Mouse (Mus musculus): Measurements from ENCODE around the gene Rin2. TPM values are rescaled to one million over a fixed set of nuclear protein-coding genes. Genes with fewer than 3 reads are reported as not detected.

Gene Rin2
- polyA plus RNA-seq, 1 experiment: 4.4 TPM

GRCm38 (mm10) chr2:145857864-145858263 is 182.8 kb downstream of the Rin2 start:
- TF ChIP-seq SRF (IDR thresholded peaks at IDR 0.05; ENCODE audit: control insufficient read depth, insufficient read length, low read depth): no peak
- no peak for TF ChIP-seq POLR2AphosphoS2 (IDR thresholded peaks at IDR 0.05; ENCODE audit: insufficient read length, low read depth)
- no peak for TF ChIP-seq USF1 (IDR thresholded peaks at IDR 0.05; ENCODE audit: low read depth)
- no peak for TF ChIP-seq REST (IDR thresholded peaks at IDR 0.05; ENCODE audit: insufficient read depth, insufficient read length)
- no peak for TF ChIP-seq MAX (IDR thresholded peaks at IDR 0.05; ENCODE audit: low read depth)
- no peak for TF ChIP-seq CEBPB (IDR thresholded peaks at IDR 0.05; ENCODE audit: insufficient read depth, poor library complexity, severe bottlenecking)
- no peak for TF ChIP-seq MYOG (IDR thresholded peaks at IDR 0.05; ENCODE audit: control insufficient read depth in 1 of 3, insufficient read depth in 1 of 3, insufficient read length in 2 of 3, low read depth in 2 of 3)
- TF ChIP-seq TCF3 (IDR thresholded peaks at IDR 0.05; ENCODE audit: insufficient read length, low read depth): no peak
- TF ChIP-seq POLR2A (IDR thresholded peaks at IDR 0.05; ENCODE audit: insufficient read length, low read depth): no peak
- no peak for TF ChIP-seq E2F4 (IDR thresholded peaks at IDR 0.05; ENCODE audit: insufficient read depth)
- no peak for TF ChIP-seq MYOD1 (IDR thresholded peaks at IDR 0.05; ENCODE audit: control insufficient read depth in 1 of 3, insufficient read length in 2 of 3, low read depth in 2 of 3)
- TF ChIP-seq TCF12 (IDR thresholded peaks at IDR 0.05; ENCODE audit: insufficient read depth, poor library complexity, severe bottlenecking): no peak
- Histone ChIP-seq H3ac (ENCODE audit: control insufficient read depth, insufficient read length) (no peak overlapping the region), H3K27me3 (ENCODE audit: control insufficient read depth, insufficient read depth, insufficient read length) (no peaks in the 10 kb centered on the region), H3K79me2 (ENCODE audit: control insufficient read depth, insufficient read depth) (peaks cover 20% of the 10 kb centered on the region), H3K4me3 (no peak overlapping the region), H3K4me2 (ENCODE audit: low read depth) (no peak overlapping the region), H3K36me3 (ENCODE audit: control insufficient read depth, insufficient read depth) (no peaks in the 10 kb centered on the region)

- Histone ChIP-seq H3K36me3 (ENCODE audit: control insufficient read depth, insufficient read depth) (no peaks in the 10 kb centered on the region), H3K79me2 (ENCODE audit: control insufficient read depth, insufficient read depth) (peaks cover 34% of the 10 kb centered on the region), H3K27me3 (ENCODE audit: control insufficient read depth, insufficient read depth, insufficient read length) (no peaks in the 10 kb centered on the region), H3K4me3 (peak overlapping the region; percentile 68), H3K4me2 (ENCODE audit: low read depth) (peak overlapping the region; percentile 91), H3ac (ENCODE audit: control insufficient read depth, insufficient read length) (peak overlapping the region; percentile 4)
- TF ChIP-seq CEBPB (IDR thresholded peaks at IDR 0.05; ENCODE audit: insufficient read depth, poor library complexity, severe bottlenecking): peak; percentile 87
- TF ChIP-seq MYOD1 (IDR thresholded peaks at IDR 0.05; ENCODE audit: control insufficient read depth in 1 of 3, insufficient read length in 2 of 3, low read depth in 2 of 3): peak in 1 of 3 experiments; percentile 40
- no peak for TF ChIP-seq SRF (IDR thresholded peaks at IDR 0.05; ENCODE audit: control insufficient read depth, insufficient read length, low read depth)
Measured at GRCm38 (mm10) chr2:145859442-145859931, 184.5 kb downstream of the Rin2 start.

GRCm38 (mm10) chr2:145859932-145860801 is 185.2 kb downstream of the Rin2 start:
- no peaks in the 10 kb centered on the region for H3K27me3 ChIP-seq (ENCODE audit: control insufficient read depth, insufficient read depth, insufficient read length)
- H3K4me3 ChIP-seq: peak overlapping the region; percentile 68
- peak overlapping the region; percentile 91 for H3K4me2 ChIP-seq (ENCODE audit: low read depth)
- H3K36me3 ChIP-seq (ENCODE audit: control insufficient read depth, insufficient read depth): no peaks in the 10 kb centered on the region
- peaks cover 39% of the 10 kb centered on the region for H3K79me2 ChIP-seq (ENCODE audit: control insufficient read depth, insufficient read depth)
- TF ChIP-seq SRF (IDR thresholded peaks at IDR 0.05; ENCODE audit: control insufficient read depth, insufficient read length, low read depth) (no peak), MYOG (IDR thresholded peaks at IDR 0.05; ENCODE audit: control insufficient read depth in 1 of 3, insufficient read depth in 1 of 3, insufficient read length in 2 of 3, low read depth in 2 of 3) (peak in 2 of 3 experiments; percentile 76 to 91), POLR2A (IDR thresholded peaks at IDR 0.05; ENCODE audit: insufficient read length, low read depth) (peak; percentile 89), E2F4 (IDR thresholded peaks at IDR 0.05; ENCODE audit: insufficient read depth) (no peak), MYOD1 (IDR thresholded peaks at IDR 0.05; ENCODE audit: control insufficient read depth in 1 of 3, insufficient read length in 2 of 3, low read depth in 2 of 3) (peak in 2 of 3 experiments; percentile 72 to 90), TCF3 (IDR thresholded peaks at IDR 0.05; ENCODE audit: insufficient read length, low read depth) (peak; percentile 69), REST (IDR thresholded peaks at IDR 0.05; ENCODE audit: insufficient read depth, insufficient read length) (no peak), USF1 (IDR thresholded peaks at IDR 0.05; ENCODE audit: low read depth) (no peak), CEBPB (IDR thresholded peaks at IDR 0.05; ENCODE audit: insufficient read depth, poor library complexity, severe bottlenecking) (peak; percentile 86), POLR2AphosphoS2 (IDR thresholded peaks at IDR 0.05; ENCODE audit: insufficient read length, low read depth) (peak; percentile 61), MAX (IDR thresholded peaks at IDR 0.05; ENCODE audit: low read depth) (no peak), TCF12 (IDR thresholded peaks at IDR 0.05; ENCODE audit: insufficient read depth, poor library complexity, severe bottlenecking) (peak; percentile 36)
- H3ac ChIP-seq (ENCODE audit: control insufficient read depth, insufficient read length): peak overlapping the region; percentile 4

GRCm38 (mm10) chr2:145861193-145862123 is 186.4 kb downstream of the Rin2 start:
- Histone ChIP-seq H3K27me3 (ENCODE audit: control insufficient read depth, insufficient read depth, insufficient read length) (no peaks in the 10 kb centered on the region), H3K79me2 (ENCODE audit: control insufficient read depth, insufficient read depth) (peaks cover 52% of the 10 kb centered on the region), H3ac (ENCODE audit: control insufficient read depth, insufficient read length) (peak overlapping the region; percentile 4), H3K4me2 (ENCODE audit: low read depth) (peak overlapping the region; percentile 91), H3K4me3 (peak overlapping the region; percentile 68), H3K36me3 (ENCODE audit: control insufficient read depth, insufficient read depth) (no peaks in the 10 kb centered on the region)
- TF ChIP-seq REST (IDR thresholded peaks at IDR 0.05; ENCODE audit: insufficient read depth, insufficient read length): no peak
- no peak for TF ChIP-seq MAX (IDR thresholded peaks at IDR 0.05; ENCODE audit: low read depth)
- no peak for TF ChIP-seq USF1 (IDR thresholded peaks at IDR 0.05; ENCODE audit: low read depth)
- no peak for TF ChIP-seq MYOD1 (IDR thresholded peaks at IDR 0.05; ENCODE audit: control insufficient read depth in 1 of 3, insufficient read length in 2 of 3, low read depth in 2 of 3)
- no peak for TF ChIP-seq POLR2AphosphoS2 (IDR thresholded peaks at IDR 0.05; ENCODE audit: insufficient read length, low read depth)
- TF ChIP-seq MYOG (IDR thresholded peaks at IDR 0.05; ENCODE audit: control insufficient read depth in 1 of 3, insufficient read depth in 1 of 3, insufficient read length in 2 of 3, low read depth in 2 of 3): no peak
- TF ChIP-seq POLR2A (IDR thresholded peaks at IDR 0.05; ENCODE audit: insufficient read length, low read depth): no peak
- TF ChIP-seq TCF3 (IDR thresholded peaks at IDR 0.05; ENCODE audit: insufficient read length, low read depth): no peak
- TF ChIP-seq CEBPB (IDR thresholded peaks at IDR 0.05; ENCODE audit: insufficient read depth, poor library complexity, severe bottlenecking): no peak
- no peak for TF ChIP-seq SRF (IDR thresholded peaks at IDR 0.05; ENCODE audit: control insufficient read depth, insufficient read length, low read depth)
- no peak for TF ChIP-seq E2F4 (IDR thresholded peaks at IDR 0.05; ENCODE audit: insufficient read depth)
- no peak for TF ChIP-seq TCF12 (IDR thresholded peaks at IDR 0.05; ENCODE audit: insufficient read depth, poor library complexity, severe bottlenecking)
